Mouse (Mus musculus) neutrophil, adult 59 days (primary cell): Measurements from ENCODE around the gene Ptpn9. TPM values are rescaled to one million over a fixed set of nuclear protein-coding genes. Genes with fewer than 3 reads are reported as not detected.

Experiments used
- total RNA-seq, 2 experiments: library from RNA; stranded (reverse); gene quantifications; 1 replicate in 1 of 2; 2 replicates in 1 of 2; pipeline ENCODE4 v1.2.4; 2023

The Ptpn9 gene
- 10 to 100 TPM; 17.4 to 18.5 TPM for total RNA-seq

GRCm38 (mm10) chr9:56994286-56995197 lies at the start of gene Ptpn9:
Gene Ptpn9 (plus strand): TSS chr9:56994923.

GRCm38 (mm10) chr9:56950414-56951400 lies 44.0 kb upstream of the Ptpn9 start, which contains the start of gene Snupn:
Gene Snupn (plus strand): TSS chr9:56950878.

GRCm38 (mm10) chr9:57071801-57072351 lies 77.2 kb downstream of the Ptpn9 start, which contains the start of gene Sin3a:
Gene Sin3a (plus strand): TSS chr9:57072040.

Other genes starting within 250 kb of the Ptpn9 start
- gene Lingo1, start 198.5 kb upstream of the Ptpn9 start, total RNA-seq = not detected
- gene Odf3l1, start 130.2 kb upstream of the Ptpn9 start, total RNA-seq = not detected
- not detected for gene Cspg4, start 129.9 kb upstream of the Ptpn9 start, total RNA-seq
- gene Snx33, start 66.6 kb upstream of the Ptpn9 start, total RNA-seq = 1 to 10 TPM; 2.3 to 3.2 TPM
- gene Imp3, start 57.4 kb upstream of the Ptpn9 start, total RNA-seq = 10 to 100 TPM; 34.5 to 37.8 TPM
- 1 to 10 TPM; 1.8 to 2.2 TPM for gene Snupn, start 44.0 kb upstream of the Ptpn9 start, total RNA-seq
- gene Sin3a, start 77.1 kb downstream of the Ptpn9 start, total RNA-seq = 10 to 100 TPM; 72.9 to 79.6 TPM
- gene Man2c1, start 135.8 kb downstream of the Ptpn9 start, total RNA-seq = 10 to 100 TPM; 56.3 to 73.7 TPM
- gene Neil1, start 153.4 kb downstream of the Ptpn9 start, total RNA-seq = 1 to 10 TPM; 3.8 to 5.4 TPM
- 10 to 100 TPM; 47.1 to 64.3 TPM for gene Commd4, start 163.4 kb downstream of the Ptpn9 start, total RNA-seq
- not detected for gene Trcg1, start 241.6 kb downstream of the Ptpn9 start, total RNA-seq